Mouse (Mus musculus): ENCODE measurements at regions not wholly inside any gene's neighbourhood (a gene's known extent, or its start where the extent isn't known, plus 50 kb on each side); places are given as distances from the start of the nearest gene placed in this dataset.
"Not testable (repeated sequence)": the region's sequence is repeated elsewhere in the genome, so short reads cannot be mapped to it uniquely, and the experiment has no call there.

DNA sequence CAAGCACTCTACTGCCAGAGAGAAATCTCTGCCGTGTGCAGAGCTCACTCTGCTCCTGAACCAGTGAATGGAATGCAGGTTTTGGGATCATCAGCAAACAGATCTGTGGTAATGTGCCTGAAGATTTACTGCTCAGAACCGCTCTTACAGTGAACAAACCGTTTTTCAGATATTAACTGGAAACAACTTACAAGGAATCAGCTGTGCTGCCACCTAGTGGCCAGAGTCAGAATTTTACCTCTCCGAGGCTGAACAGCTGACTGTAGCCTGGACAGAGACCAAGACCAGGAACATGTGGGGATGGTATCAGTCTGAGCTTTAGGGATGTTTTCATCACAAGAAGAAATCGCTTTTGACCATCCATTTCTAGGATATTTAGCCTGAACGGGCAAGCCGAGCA lies 65.3 kb downstream of the Gm15023 start:
- not testable (repeated sequence) for DNase-seq (ENCODE audit: low spot score in 2 of 2)

DNA sequence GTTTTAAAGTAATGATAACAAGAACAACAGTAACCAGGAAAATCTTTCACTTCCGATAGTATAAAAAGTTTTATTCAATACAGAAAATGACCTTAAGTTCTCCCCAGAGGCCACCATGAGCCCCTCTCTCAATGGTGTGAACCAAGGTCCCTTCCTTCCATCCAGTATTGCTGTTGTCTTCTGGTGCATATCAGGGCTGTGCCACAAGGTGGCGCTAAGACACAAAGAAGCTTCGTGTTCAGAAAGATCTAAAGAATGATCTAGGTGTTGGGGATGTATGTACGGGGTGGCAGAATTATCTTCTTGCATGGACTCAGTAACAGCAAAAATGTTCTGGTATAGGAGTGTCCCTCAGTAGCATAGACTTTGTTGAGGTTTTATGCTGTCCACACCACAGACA lies 66.6 kb downstream of the Gm15023 start:
- DNase-seq (ENCODE audit: low spot score in 2 of 2): not testable (repeated sequence)

DNA sequence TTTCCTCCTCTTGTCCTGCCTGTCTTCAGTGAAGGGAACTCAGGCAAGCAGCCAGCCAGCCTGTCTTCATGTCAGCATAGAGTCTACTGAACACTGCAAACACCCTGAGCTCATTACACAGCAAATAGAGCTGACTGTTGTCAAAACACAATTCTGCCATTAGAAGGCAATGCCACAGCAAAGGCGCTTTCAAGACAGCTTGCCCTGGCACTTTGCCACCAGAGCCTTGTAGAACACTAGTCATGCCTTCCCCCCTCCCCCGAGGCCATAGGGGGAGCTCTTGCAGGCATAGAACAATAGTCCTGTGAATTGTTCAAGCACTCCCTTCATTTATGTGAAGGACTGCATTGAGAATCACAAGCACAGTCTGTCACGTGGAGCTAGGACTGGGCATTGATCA lies 75.8 kb downstream of the Gm15023 start:
- no peak for DNase-seq (ENCODE audit: low spot score in 2 of 2)

DNA sequence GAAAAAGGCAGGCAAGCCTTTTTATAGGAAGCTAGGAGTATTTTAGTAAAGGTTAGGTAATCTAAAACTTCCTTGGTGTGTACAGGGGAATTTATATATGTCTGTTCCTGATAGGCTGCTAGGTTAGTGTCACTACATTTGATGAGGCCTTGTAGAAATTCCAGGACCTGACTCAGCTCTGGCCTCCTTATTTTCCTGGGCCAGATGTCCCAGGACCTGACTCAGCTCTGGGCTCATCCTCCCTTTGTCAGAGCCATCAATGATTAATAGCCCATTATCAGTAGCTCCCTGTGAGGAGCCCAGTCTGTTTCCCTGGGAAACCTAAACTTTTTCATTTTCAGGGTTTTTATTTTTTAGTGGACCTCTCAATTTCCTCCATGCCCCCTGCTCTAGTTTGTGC lies 79.3 kb downstream of the Gm15023 start:
- no peak for DNase-seq (ENCODE audit: low spot score in 2 of 2)

DNA sequence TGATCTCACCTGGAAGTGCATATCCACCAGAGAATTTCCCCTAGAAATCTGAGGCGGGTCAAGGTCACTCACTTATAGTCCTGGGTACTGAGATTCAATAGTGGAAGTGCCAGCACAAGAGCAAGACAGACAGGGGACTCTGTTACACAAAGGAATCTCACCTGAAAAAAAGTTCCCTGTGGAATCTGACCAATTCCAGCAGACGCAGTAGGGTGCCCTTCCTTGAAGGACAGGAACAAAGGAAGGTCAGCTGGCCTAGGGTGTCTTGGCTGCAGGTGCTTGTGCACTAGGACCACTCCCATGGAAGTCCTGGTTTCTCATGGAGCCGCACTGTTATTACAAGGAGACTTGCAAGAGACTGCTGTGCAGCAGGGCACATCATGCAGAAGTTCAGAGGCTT lies 81.2 kb downstream of the Gm15023 start:
- DNase-seq (ENCODE audit: low spot score in 2 of 2): no peak

DNA sequence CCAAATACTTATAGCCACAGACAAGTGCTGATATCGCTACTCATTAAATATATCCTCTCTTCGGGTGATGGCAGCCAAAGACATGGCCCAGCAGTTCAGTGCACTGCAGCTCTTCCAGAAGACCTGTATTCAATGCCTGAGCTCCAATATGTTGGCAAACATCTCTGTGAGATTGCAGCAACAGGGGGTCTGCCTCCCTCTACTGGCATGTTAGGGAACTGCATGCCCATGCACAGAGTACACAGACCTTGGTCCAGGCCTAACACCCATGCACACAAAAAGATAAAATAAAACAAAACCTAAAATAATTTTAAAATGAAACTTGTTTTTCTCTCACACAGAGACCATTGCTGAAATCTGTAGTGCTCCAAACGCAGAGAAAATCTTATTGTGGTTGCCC lies 82.1 kb upstream of the Zmat1 start:
- peak; percentile 4 to 19 for DNase-seq (ENCODE audit: low spot score in 2 of 2)

DNA sequence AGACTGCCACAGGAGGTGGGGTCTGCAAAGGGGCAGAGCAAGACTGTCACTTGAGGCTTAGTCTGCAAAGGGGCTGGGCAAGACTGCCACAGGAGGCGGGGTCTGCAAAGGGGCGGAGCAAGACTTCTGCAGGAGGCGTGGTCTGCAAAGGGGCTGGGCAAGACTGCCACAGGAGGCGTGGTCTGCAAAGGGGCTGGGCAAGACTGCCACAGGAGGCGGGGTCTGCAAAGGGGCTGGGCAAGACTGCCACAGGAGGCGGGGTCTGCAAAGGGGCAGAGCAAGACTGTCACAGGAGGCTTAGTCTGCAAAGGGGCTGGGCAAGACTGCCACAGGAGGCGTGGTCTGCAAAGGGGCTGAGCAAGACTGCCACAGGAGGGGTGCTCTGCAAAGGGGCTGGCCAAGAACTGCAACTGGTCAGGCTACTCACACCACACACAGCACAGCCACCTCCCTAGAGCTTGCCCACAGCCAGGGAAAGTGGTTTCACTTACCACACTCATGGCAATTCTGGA lies 78.1 kb upstream of the Zmat1 start:
- peak in 1 of 2 experiments; percentile 43 for DNase-seq (ENCODE audit: low spot score in 2 of 2)

DNA sequence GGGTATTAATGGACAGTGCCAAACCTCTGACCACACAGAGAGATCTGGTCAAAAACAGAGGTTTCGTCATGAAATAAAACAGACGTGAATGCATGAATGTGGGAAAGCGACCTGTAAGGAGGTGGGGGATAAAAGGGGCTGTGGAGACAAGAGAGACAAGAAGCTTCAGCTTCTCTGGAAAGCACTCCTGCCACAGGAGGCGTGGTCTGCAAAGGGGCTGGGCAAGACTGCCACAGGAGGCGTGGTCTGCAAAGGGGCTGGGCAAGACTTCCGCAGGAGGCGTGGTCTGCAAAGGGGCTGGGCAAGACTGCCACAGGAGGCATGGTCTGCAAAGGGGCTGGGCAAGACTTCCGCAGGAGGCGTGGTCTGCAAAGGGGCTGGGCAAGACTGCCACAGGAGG lies 77.6 kb upstream of the Zmat1 start:
- DNase-seq (ENCODE audit: low spot score in 2 of 2): not testable (repeated sequence)

DNA sequence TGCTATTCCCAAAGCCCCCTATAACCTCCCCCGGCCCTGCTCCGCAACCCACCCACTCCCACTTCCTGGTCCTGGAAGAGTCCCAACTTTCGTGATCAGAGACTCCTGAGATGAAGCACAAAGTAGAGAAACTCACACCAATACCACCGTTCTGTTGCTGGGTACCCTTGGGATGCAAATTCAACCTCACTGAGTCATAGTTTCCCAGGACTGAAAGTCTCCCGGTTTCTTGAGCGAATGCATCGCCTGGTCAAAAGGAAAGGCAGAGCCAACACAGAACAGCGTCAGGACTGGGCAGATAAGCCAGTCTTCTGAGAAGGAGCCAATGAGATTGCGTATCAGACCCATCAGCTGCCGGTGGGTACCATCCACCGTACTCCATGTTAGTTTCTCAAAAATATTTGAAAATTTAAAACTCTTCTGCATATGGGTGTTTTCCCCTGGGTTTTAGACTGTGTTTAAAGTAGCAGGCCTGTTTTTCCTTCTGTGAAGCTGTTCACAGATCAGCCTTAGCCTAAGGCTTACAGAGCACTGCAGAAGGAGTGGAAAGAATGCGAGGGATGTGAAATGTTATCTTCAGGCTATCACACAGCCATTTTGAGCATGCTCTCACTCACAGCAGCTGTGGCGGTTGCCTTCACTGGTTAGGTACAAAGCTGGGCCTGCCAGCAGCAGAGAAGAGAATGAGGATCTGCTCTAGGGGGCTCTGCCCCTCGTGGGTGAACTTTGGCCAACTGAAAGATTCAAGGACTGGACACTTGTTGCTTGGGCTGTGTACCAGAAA lies 77.0 kb upstream of the Zmat1 start:
- DNase-seq (ENCODE audit: low spot score in 2 of 2): not testable (repeated sequence)

DNA sequence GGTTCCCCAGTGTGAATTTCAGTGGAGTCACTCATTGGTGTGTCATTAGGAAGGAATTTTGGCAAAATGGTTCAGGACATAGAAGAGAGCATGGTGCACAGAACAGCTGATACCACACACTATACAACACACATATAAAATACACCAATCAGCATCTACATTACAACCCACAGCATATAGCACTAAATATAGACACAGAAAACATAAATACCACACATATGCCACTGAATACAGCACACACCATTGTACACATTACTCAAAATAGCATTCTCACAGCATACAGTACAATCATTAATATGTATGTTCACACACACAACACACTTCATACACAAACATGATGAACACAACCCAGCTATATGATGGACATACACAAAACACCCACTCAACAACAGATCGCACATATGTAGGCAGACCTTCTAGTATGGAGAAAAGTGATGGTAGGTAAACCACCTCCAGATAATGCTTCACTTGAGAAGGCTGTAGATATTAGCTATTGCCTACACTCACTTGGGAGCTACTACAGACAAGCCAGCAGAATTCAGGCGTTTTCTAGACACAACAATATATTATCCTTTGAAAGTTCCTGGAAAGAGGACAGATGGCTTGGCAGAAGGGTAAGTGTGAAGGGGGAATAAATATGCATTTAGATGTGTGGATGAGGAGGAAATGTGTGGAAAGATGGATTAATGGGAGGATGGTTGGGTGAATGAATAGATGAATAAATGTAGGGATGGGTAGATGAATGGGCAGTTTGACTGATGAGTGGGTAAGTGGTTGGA lies 71.6 kb upstream of the Zmat1 start:
- no peak for DNase-seq (ENCODE audit: low spot score in 2 of 2)

DNA sequence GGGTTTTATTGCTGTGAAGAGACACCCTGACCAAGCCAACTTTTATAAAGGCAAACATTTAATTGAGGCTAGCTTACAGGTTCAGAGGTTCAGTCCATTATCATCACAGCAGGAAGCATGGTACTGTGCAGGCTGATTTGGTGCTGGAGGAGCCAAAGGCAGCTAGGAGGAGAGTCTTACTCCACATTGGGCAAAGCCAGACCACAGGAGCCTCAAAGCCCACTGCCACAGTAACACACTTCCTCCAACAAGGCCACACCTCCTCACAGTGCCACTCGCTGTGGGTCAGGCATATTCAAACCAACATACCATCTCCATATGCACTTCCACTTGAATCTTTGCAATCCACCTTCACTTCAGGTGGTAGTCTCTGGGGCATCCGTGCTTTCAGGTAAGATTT lies 70.4 kb upstream of the Zmat1 start:
- DNase-seq (ENCODE audit: low spot score in 2 of 2): no peak

DNA sequence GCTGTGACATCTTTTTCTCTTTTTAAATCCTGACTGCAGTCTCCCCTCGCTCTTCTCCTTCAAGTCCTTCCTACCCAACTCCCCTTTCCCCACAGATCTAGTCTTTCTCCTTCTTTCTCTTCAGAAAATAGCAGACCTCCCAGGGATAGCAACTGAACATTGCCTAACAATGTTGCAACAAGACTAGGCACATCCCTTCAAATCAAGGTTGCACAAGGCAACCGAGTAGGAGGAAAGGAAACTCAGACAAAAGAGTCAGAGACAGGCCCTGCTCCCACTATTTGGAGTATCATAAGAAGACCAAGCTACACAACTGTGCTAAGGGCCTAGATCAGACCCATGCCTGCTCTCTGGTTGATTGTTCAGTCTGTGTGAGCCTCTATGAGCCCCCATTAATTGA lies 66.9 kb upstream of the Zmat1 start:
- DNase-seq (ENCODE audit: low spot score in 2 of 2): no peak

DNA sequence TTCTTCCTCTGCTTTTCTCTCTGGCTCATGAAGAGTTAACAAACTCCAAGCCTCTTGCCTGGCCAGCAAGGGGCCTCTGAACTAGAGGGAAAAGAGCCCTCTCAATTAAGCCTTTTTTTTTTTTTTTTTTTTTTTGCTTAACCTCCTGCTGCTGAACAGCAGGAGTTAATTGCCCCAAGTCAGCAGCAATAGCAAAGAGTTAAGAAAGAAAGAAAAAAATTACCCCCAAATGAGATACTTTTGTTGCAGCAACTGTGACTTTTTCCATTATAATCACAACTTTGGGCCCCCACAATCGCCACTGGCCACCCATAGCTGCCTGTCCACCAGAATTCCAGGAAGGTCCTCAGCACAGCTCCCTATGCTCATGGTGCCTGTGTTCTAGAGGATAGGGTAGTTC lies 60.4 kb upstream of the Zmat1 start:
- no peak for DNase-seq (ENCODE audit: low spot score in 2 of 2)

DNA sequence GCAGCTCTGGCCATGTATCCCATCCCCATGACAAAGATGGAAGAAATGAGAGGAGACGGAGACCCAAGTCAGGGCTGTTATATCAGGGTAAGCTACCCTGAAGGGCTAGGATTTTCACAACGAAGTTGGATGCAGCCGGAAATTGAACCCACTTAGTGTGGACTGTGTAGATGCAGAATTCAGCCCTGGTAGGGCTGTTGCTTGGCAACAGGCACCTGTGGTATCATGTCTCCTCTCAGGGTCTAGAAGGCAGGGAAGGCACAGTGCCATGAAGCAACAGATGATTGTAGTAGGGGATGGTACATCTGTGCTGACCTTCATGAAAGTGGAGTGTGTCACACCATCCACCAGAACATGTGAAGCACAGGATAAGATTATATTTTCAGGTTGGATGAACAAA lies 51.2 kb upstream of the Zmat1 start:
- no peak for DNase-seq (ENCODE audit: low spot score in 2 of 2)

DNA sequence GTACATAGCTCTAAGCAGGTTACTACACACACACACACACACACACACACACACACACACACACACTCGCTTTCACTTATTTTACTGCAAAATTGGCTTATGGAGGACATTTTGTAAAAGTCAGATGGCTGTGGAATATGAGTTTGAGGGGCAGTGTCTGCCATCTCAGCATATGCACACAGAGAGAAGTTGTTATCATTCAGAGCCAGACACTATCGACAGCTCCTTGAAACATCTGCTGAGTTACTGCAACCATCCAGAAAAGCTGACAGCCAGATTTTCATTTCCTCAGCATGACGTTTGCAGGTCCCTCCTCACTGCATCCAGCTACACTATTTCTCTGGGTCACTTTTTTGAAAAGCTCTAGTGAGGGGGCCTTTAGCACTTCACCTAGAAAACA lies 49.9 kb upstream of the Zmat1 start:
- no peak for DNase-seq (ENCODE audit: low spot score in 2 of 2)
